Mouse (Mus musculus): ENCODE measurements around the gene Gstp1.

GRCm38 (mm10) chr19:4057389-4057788 lies 19.6 kb upstream of the Gstp1 start:
- TF ChIP-seq CTCF (IDR thresholded peaks at IDR 0.05; ENCODE audit: low read depth, low read length) (no peak), POLR2A (IDR thresholded peaks at IDR 0.05; ENCODE audit: insufficient read depth, low read length) (no peak)

Data from ES-Bruce4 (cell line).